Mouse (Mus musculus): ENCODE measurements around the gene Tcta. TPM values are rescaled to one million over a fixed set of nuclear protein-coding genes. Genes with fewer than 3 reads are reported as not detected.

The Tcta gene
- polyA plus RNA-seq, 1 experiment from 2014 or later = 38.0 TPM

- H3K9ac ChIP-seq (ENCODE audit: low read length) = no peak overlapping the region
- ATAC-seq (ENCODE audit: low read depth) = no peak
- no peak overlapping the region for H3K4me2 ChIP-seq (ENCODE audit: low read depth, low read length)
- H3K36me3 ChIP-seq (ENCODE audit: control insufficient read depth, insufficient read depth, low read length) = peaks cover 4% of the 10 kb centered on the region
- no peaks in the 10 kb centered on the region for H3K9me3 ChIP-seq (ENCODE audit: control insufficient read depth, low read length)
- H3K27me3 ChIP-seq (ENCODE audit: control insufficient read depth, insufficient read depth, low read depth, low read length) = no peaks in the 10 kb centered on the region
- no peak overlapping the region for H3K4me3 ChIP-seq (ENCODE audit: low read length)
- peaks cover 29% of the 10 kb centered on the region for H3K4me1 ChIP-seq (replicated peaks; ENCODE audit: control insufficient read depth, insufficient read depth, low read length)
- H3K27ac ChIP-seq (ENCODE audit: low read length) = peak overlapping the region; percentile 28; the same call in 1 of the 2 replicates
Observed at GRCm38 (mm10) chr9:108341801-108342200, 35.8 kb upstream of the Tcta start.

- 0 out of 2 replicates have a peak overlapping the region, but pooled peaks have one; percentile 93 for H3K9ac ChIP-seq (ENCODE audit: low read length)
Observed at GRCm38 (mm10) chr9:108341139-108341475, 35.1 kb upstream of the Tcta start.

DNA sequence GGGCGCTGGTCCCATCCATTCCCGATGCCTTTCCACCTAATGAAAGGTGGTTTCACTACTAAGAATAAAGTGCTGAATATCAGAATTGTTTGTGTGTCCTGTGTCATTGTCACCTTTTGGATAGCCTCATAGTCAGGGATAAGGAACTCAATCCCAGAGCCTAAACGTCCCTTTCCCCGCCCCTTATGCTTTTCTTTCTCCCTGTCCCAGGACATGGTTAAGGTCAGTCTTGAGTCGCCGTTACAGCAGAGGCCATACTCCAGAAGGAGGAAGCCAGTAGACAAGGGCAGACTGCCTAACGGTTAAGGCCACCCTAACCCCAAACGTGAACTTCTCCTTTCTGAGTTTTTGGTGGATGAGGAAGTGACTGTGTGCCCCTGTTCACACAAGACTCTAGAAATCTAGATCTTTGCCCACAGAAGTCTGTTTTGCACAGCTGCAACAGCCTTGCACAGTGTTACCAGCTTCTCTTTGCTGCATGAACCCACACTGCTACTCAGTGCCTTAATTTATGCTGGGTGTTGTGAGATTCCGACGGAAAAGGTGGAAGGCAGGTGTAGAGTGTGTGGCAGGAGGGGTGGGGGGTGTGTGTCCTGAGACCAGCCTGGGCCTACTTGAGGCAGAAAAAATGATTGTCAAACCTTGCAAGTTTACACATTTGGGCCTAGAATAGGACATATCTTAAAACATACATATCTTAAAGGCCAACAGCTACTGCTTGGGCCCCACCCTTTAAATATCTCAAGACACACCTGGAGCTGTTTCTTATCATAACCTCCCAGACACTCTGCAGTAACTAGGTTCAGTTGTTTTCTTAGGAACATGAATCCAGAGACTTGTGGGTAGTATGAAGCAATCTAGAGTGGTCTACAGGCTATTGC is 34.5 kb upstream of the Tcta start:
- 37% methylated on average over 10 of the region's 10 CpGs for WGBS
- Histone ChIP-seq H3K27me3 (ENCODE audit: control insufficient read depth, insufficient read depth, low read depth, low read length) (no peaks in the 10 kb centered on the region), H3K4me3 (ENCODE audit: low read length) (peak overlapping the region; percentile 65), H3K36me3 (ENCODE audit: control insufficient read depth, insufficient read depth, low read length) (peaks cover 11% of the 10 kb centered on the region), H3K9ac (ENCODE audit: low read length) (peak overlapping the region; percentile 93), H3K27ac (ENCODE audit: low read length) (peak overlapping the region; percentile 95), H3K4me1 (replicated peaks; ENCODE audit: control insufficient read depth, insufficient read depth, low read length) (peaks cover 28% of the 10 kb centered on the region), H3K9me3 (ENCODE audit: control insufficient read depth, low read length) (no peaks in the 10 kb centered on the region), H3K4me2 (ENCODE audit: low read depth, low read length) (peak overlapping the region; percentile 68)
- ATAC-seq (ENCODE audit: low read depth) = no peak

More at GRCm38 (mm10) chr9:108341139-108341475, 35.1 kb upstream of the Tcta start:
- H3K27me3 ChIP-seq (ENCODE audit: control insufficient read depth, insufficient read depth, low read depth, low read length) = no peaks in the 10 kb centered on the region
- no peak for ATAC-seq (ENCODE audit: low read depth)
- peaks cover 6% of the 10 kb centered on the region for H3K36me3 ChIP-seq (ENCODE audit: control insufficient read depth, insufficient read depth, low read length)
- H3K9me3 ChIP-seq (ENCODE audit: control insufficient read depth, low read length) = no peaks in the 10 kb centered on the region
- peak overlapping the region; percentile 68 for H3K4me2 ChIP-seq (ENCODE audit: low read depth, low read length)
- 82% methylated on average over 5 of the region's 5 CpGs for WGBS
- H3K27ac ChIP-seq (ENCODE audit: low read length) = peak overlapping the region; percentile 59
- peak overlapping the region; percentile 65; the same call in 1 of the 2 replicates for H3K4me3 ChIP-seq (ENCODE audit: low read length)
- H3K4me1 ChIP-seq (replicated peaks; ENCODE audit: control insufficient read depth, insufficient read depth, low read length) = peaks cover 28% of the 10 kb centered on the region

- WGBS = 10% methylated on average over 20 of the region's 20 CpGs
- H3K4me2 ChIP-seq (ENCODE audit: low read depth, low read length) = peak overlapping the region; percentile 68
Observed at GRCm38 (mm10) chr9:108339886-108340257, 33.9 kb upstream of the Tcta start.

GRCm38 (mm10) chr9:108338886-108339781 is 33.2 kb upstream of the Tcta start, which contains the start of gene Gpx1:
Gene Gpx1 (plus strand): TSS chr9:108338903.
- peak within 1 kb of the TSS; percentile 65 for H3K4me3 ChIP-seq (ENCODE audit: low read length)
- H3K4me1 ChIP-seq (replicated peaks; ENCODE audit: control insufficient read depth, insufficient read depth, low read length) = peaks cover 28% of the 10 kb centered on the region
- WGBS = under 1% methylated on average over 49 of the region's 49 CpGs
- H3K27ac ChIP-seq (ENCODE audit: low read length) = peak within 1 kb of the TSS; percentile 95
- H3K4me2 ChIP-seq (ENCODE audit: low read depth, low read length) = peak within 1 kb of the TSS; percentile 68
- H3K9me3 ChIP-seq (ENCODE audit: control insufficient read depth, low read length) = no peaks in the 10 kb centered on the region
- ATAC-seq (ENCODE audit: low read depth) = peak; percentile 98
- H3K36me3 ChIP-seq (ENCODE audit: control insufficient read depth, insufficient read depth, low read length) = peaks cover 25% of the 10 kb centered on the region
- H3K9ac ChIP-seq (ENCODE audit: low read length) = peak within 1 kb of the TSS; percentile 93
- no peaks in the 10 kb centered on the region for H3K27me3 ChIP-seq (ENCODE audit: control insufficient read depth, insufficient read depth, low read depth, low read length)

More at GRCm38 (mm10) chr9:108339886-108340257, 33.9 kb upstream of the Tcta start:
- no peak for ATAC-seq (ENCODE audit: low read depth)
- Histone ChIP-seq H3K27ac (ENCODE audit: low read length) (peak overlapping the region; percentile 95), H3K27me3 (ENCODE audit: control insufficient read depth, insufficient read depth, low read depth, low read length) (no peaks in the 10 kb centered on the region), H3K4me1 (replicated peaks; ENCODE audit: control insufficient read depth, insufficient read depth, low read length) (peaks cover 28% of the 10 kb centered on the region), H3K9ac (ENCODE audit: low read length) (peak overlapping the region; percentile 93), H3K9me3 (ENCODE audit: control insufficient read depth, low read length) (no peaks in the 10 kb centered on the region), H3K36me3 (ENCODE audit: control insufficient read depth, insufficient read depth, low read length) (peaks cover 18% of the 10 kb centered on the region), H3K4me3 (ENCODE audit: low read length) (peak overlapping the region; percentile 65)

DNA sequence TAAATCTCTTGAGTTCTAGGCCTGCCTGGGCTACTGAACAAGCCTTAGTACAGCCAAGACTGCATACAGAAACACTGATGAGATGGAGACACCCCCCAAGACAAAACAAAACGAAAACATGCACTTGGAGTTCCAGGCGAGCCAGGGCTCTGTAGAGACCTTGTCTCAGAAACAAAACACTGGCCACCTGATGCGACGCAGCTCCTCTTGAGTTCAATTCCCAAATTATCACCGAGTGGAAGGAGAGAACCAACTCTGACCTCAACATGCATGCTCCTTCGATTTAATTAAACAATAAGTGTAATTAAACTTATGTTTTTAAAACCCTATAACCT is 32.6 kb upstream of the Tcta start:
- Histone ChIP-seq H3K27ac (ENCODE audit: low read length) (peak overlapping the region; percentile 95), H3K9ac (ENCODE audit: low read length) (peak overlapping the region; percentile 93), H3K4me3 (ENCODE audit: low read length) (peak overlapping the region; percentile 65), H3K4me1 (replicated peaks; ENCODE audit: control insufficient read depth, insufficient read depth, low read length) (peaks cover 28% of the 10 kb centered on the region), H3K9me3 (ENCODE audit: control insufficient read depth, low read length) (no peaks in the 10 kb centered on the region), H3K27me3 (ENCODE audit: control insufficient read depth, insufficient read depth, low read depth, low read length) (no peaks in the 10 kb centered on the region), H3K4me2 (ENCODE audit: low read depth, low read length) (peak overlapping the region; percentile 68), H3K36me3 (ENCODE audit: control insufficient read depth, insufficient read depth, low read length) (peaks cover 31% of the 10 kb centered on the region)
- 25% methylated on average over 6 of the region's 6 CpGs for WGBS
- no peak for ATAC-seq (ENCODE audit: low read depth)

DNA sequence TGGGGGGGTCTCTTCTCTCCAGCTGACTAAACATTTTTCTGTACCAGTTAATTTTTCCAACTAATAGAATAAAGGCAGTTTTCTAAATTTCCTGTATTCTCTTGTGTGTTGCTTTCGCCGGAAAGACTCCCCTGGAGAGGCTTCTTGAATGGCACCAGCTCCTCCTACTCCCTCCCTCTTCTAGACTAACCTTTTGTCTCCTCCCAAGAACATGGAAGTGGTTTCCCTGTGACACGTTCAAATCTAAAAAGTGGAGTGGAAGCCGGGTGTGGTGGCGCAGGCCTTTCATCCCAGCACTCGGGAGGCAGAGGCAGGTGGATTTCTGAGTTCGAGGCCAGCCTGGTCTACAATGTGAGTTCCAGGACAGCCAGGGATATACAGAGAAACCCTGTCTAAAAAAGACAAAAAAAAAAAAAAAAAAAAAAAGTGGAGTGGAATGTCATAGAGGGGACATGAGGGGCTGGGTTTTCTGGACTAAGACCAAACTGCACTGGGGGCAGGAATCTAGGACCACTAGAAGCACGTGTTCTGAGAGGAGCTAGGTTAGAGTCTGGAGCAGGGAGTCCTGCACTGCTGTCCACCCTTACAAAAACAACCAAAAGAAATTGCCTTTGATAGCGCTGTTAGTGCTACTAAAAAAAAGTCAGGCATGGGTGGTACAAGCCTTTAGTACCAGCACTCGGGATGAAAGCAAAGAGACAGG is 32.0 kb upstream of the Tcta start:
- no peak overlapping the region for H3K9ac ChIP-seq (ENCODE audit: low read length)

DNA sequence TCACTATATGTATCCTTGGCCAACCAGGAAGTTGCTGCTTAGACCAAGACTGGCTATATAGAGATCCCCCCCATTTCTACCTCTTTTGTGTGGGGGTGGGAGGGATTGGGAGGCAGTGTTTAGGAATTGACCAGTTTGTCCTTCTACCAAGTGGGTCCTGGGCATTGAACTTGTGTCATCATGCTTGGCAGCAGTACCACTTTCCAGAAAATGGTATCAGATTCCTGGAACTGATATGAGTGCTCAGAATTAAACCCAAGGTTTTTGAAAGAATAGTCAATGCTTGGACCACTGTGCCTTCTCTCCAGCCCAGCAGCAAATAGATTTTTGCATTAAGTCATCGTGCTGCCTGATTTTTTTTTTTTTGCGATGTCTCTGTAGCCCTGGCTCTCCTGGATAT is 19.9 kb upstream of the Tcta start:
- Histone ChIP-seq H3K27me3 (ENCODE audit: control insufficient read depth, insufficient read depth, low read depth, low read length) (no peaks in the 10 kb centered on the region), H3K36me3 (ENCODE audit: control insufficient read depth, insufficient read depth, low read length) (peaks cover 24% of the 10 kb centered on the region), H3K27ac (ENCODE audit: low read length) (no peak overlapping the region), H3K4me3 (ENCODE audit: low read length) (no peak overlapping the region), H3K4me1 (replicated peaks; ENCODE audit: control insufficient read depth, insufficient read depth, low read length) (no peaks in the 10 kb centered on the region), H3K9me3 (ENCODE audit: control insufficient read depth, low read length) (no peaks in the 10 kb centered on the region), H3K9ac (ENCODE audit: low read length) (no peak overlapping the region), H3K4me2 (ENCODE audit: low read depth, low read length) (no peak overlapping the region)
- ATAC-seq (ENCODE audit: low read depth) = no peak
- WGBS = 94% methylated on average over 2 of the region's 2 CpGs

More for the DNA sequence above, 32.0 kb upstream of the Tcta start:
- Histone ChIP-seq H3K36me3 (ENCODE audit: control insufficient read depth, insufficient read depth, low read length) (peaks cover 34% of the 10 kb centered on the region), H3K9me3 (ENCODE audit: control insufficient read depth, low read length) (no peaks in the 10 kb centered on the region), H3K4me1 (replicated peaks; ENCODE audit: control insufficient read depth, insufficient read depth, low read length) (peaks cover 28% of the 10 kb centered on the region), H3K4me2 (ENCODE audit: low read depth, low read length) (peak overlapping the region; percentile 68), H3K27me3 (ENCODE audit: control insufficient read depth, insufficient read depth, low read depth, low read length) (no peaks in the 10 kb centered on the region), H3K4me3 (ENCODE audit: low read length) (no peak overlapping the region), H3K27ac (ENCODE audit: low read length) (peak overlapping the region; percentile 95)
- 65% methylated on average over 10 of the region's 10 CpGs for WGBS
- ATAC-seq (ENCODE audit: low read depth) = no peak
